Mouse (Mus musculus): ENCODE results near the gene Hist1h4h. TPM values are rescaled to one million over a fixed set of nuclear protein-coding genes. Genes with fewer than 3 reads are reported as not detected.
"Not testable (repeated sequence)": the region's sequence is repeated elsewhere in the genome, so short reads cannot be mapped to it uniquely, and the experiment has no call there.

The Hist1h4h gene
- polyA plus RNA-seq, 1 experiment = 16.9 TPM

- H3K36me3 ChIP-seq (ENCODE audit: control insufficient read depth, insufficient read depth, low read length, poor library complexity, severe bottlenecking) = no peaks in the 10 kb centered on the region
Measured at GRCm38 (mm10) chr13:23541497-23541896, 10.6 kb downstream of the Hist1h4h start.

GRCm38 (mm10) chr13:23542225-23542980 lies 11.6 kb downstream of the Hist1h4h start:
- Histone ChIP-seq H3K27ac (ENCODE audit: insufficient read depth, low read length) (peak overlapping the region; percentile 75), H3K4me3 (ENCODE audit: low read depth, low read length) (peak overlapping the region; percentile 88), H3K9ac (ENCODE audit: low read depth, poor library complexity, severe bottlenecking) (peak overlapping the region; percentile 69)
- H3K4me1 ChIP-seq (ENCODE audit: control insufficient read depth, insufficient read depth, low read length); H3K9me3 ChIP-seq (replicated peaks; ENCODE audit: control insufficient read depth, insufficient read depth, low read length, poor library complexity, severe bottlenecking); H3K27me3 ChIP-seq (ENCODE audit: control insufficient read depth, insufficient read depth, low read length, poor library complexity, severe bottlenecking); H3K36me3 ChIP-seq (ENCODE audit: control insufficient read depth, insufficient read depth, low read length, poor library complexity, severe bottlenecking): not testable (repeated sequence)

More at GRCm38 (mm10) chr13:23541497-23541896, 10.6 kb downstream of the Hist1h4h start:
- no peaks in the 10 kb centered on the region for H3K9me3 ChIP-seq (replicated peaks; ENCODE audit: control insufficient read depth, insufficient read depth, low read length, poor library complexity, severe bottlenecking)
- H3K4me3 ChIP-seq (ENCODE audit: low read depth, low read length) = no peak overlapping the region
- H3K27me3 ChIP-seq (ENCODE audit: control insufficient read depth, insufficient read depth, low read length, poor library complexity, severe bottlenecking) = no peaks in the 10 kb centered on the region
- no peak overlapping the region for H3K9ac ChIP-seq (ENCODE audit: low read depth, poor library complexity, severe bottlenecking)
- H3K4me1 ChIP-seq (ENCODE audit: control insufficient read depth, insufficient read depth, low read length) = peaks cover 1% of the 10 kb centered on the region
- TF ChIP-seq EP300 (IDR thresholded peaks at IDR 0.05; ENCODE audit: insufficient read depth, low read depth, low read length) = no peak
- TF ChIP-seq POLR2A (IDR thresholded peaks at IDR 0.05; ENCODE audit: insufficient read depth, low read length) = no peak
- TF ChIP-seq CTCF (IDR thresholded peaks at IDR 0.05; ENCODE audit: low read depth, low read length) = no peak
- no peak overlapping the region for H3K27ac ChIP-seq (ENCODE audit: insufficient read depth, low read length)

GRCm38 (mm10) chr13:23542999-23543607 lies 12.3 kb downstream of the Hist1h4h start, which contains the start of gene Hist1h2bh:
TSS of gene Hist1h2bh (minus strand) at chr13:23543392.
- TF ChIP-seq POLR2A (IDR thresholded peaks at IDR 0.05; ENCODE audit: insufficient read depth, low read length) = peak; percentile 75
- H3K27me3 ChIP-seq (ENCODE audit: control insufficient read depth, insufficient read depth, low read length, poor library complexity, severe bottlenecking); H3K9me3 ChIP-seq (replicated peaks; ENCODE audit: control insufficient read depth, insufficient read depth, low read length, poor library complexity, severe bottlenecking); H3K4me1 ChIP-seq (ENCODE audit: control insufficient read depth, insufficient read depth, low read length); H3K36me3 ChIP-seq (ENCODE audit: control insufficient read depth, insufficient read depth, low read length, poor library complexity, severe bottlenecking): not testable (repeated sequence)
- Histone ChIP-seq H3K9ac (ENCODE audit: low read depth, poor library complexity, severe bottlenecking) (peak within 1 kb of the TSS; percentile 84), H3K27ac (ENCODE audit: insufficient read depth, low read length) (peak within 1 kb of the TSS; percentile 75), H3K4me3 (ENCODE audit: low read depth, low read length) (peak within 1 kb of the TSS; percentile 88)

- H3K4me3 ChIP-seq (ENCODE audit: low read depth, low read length) = peak within 1 kb of the TSS; percentile 88
- H3K27me3 ChIP-seq (ENCODE audit: control insufficient read depth, insufficient read depth, low read length, poor library complexity, severe bottlenecking) = no peaks in the 10 kb centered on the region
- no peaks in the 10 kb centered on the region for H3K9me3 ChIP-seq (replicated peaks; ENCODE audit: control insufficient read depth, insufficient read depth, low read length, poor library complexity, severe bottlenecking)
- peak within 1 kb of the TSS; percentile 84 for H3K9ac ChIP-seq (ENCODE audit: low read depth, poor library complexity, severe bottlenecking)
- peak within 1 kb of the TSS; percentile 75 for H3K27ac ChIP-seq (ENCODE audit: insufficient read depth, low read length)
- peak; percentile 86 for TF ChIP-seq POLR2A (IDR thresholded peaks at IDR 0.05; ENCODE audit: insufficient read depth, low read length)
- TF ChIP-seq EP300 (IDR thresholded peaks at IDR 0.05; ENCODE audit: insufficient read depth, low read depth, low read length) = 0 out of 2 replicates have a peak, but pooled peaks have one; percentile 6
- TF ChIP-seq CTCF (IDR thresholded peaks at IDR 0.05; ENCODE audit: low read depth, low read length) = no peak
- peaks cover under 1% of the 10 kb centered on the region for H3K4me1 ChIP-seq (ENCODE audit: control insufficient read depth, insufficient read depth, low read length)
- no peaks in the 10 kb centered on the region for H3K36me3 ChIP-seq (ENCODE audit: control insufficient read depth, insufficient read depth, low read length, poor library complexity, severe bottlenecking)
Measured at GRCm38 (mm10) chr13:23543965-23544786, 13.3 kb downstream of the Hist1h4h start, which contains the start of gene Hist1h3f. TSS of gene Hist1h3f (plus strand) at chr13:23544052.

GRCm38 (mm10) chr13:23544787-23545120 lies 13.9 kb downstream of the Hist1h4h start:
- H3K4me3 ChIP-seq (ENCODE audit: low read depth, low read length) = peak overlapping the region; percentile 42
- peak overlapping the region; percentile 38 for H3K27ac ChIP-seq (ENCODE audit: insufficient read depth, low read length)
- H3K27me3 ChIP-seq (ENCODE audit: control insufficient read depth, insufficient read depth, low read length, poor library complexity, severe bottlenecking); H3K36me3 ChIP-seq (ENCODE audit: control insufficient read depth, insufficient read depth, low read length, poor library complexity, severe bottlenecking); H3K9me3 ChIP-seq (replicated peaks; ENCODE audit: control insufficient read depth, insufficient read depth, low read length, poor library complexity, severe bottlenecking); H3K4me1 ChIP-seq (ENCODE audit: control insufficient read depth, insufficient read depth, low read length): not testable (repeated sequence)
- H3K9ac ChIP-seq (ENCODE audit: low read depth, poor library complexity, severe bottlenecking) = peak overlapping the region; percentile 84

GRCm38 (mm10) chr13:23546694-23547093 lies 15.8 kb downstream of the Hist1h4h start:
- H3K36me3 ChIP-seq (ENCODE audit: control insufficient read depth, insufficient read depth, low read length, poor library complexity, severe bottlenecking) = no peaks in the 10 kb centered on the region
- H3K27me3 ChIP-seq (ENCODE audit: control insufficient read depth, insufficient read depth, low read length, poor library complexity, severe bottlenecking) = no peaks in the 10 kb centered on the region
- no peak overlapping the region for H3K4me3 ChIP-seq (ENCODE audit: low read depth, low read length)
- no peak overlapping the region for H3K9ac ChIP-seq (ENCODE audit: low read depth, poor library complexity, severe bottlenecking)
- no peak overlapping the region for H3K27ac ChIP-seq (ENCODE audit: insufficient read depth, low read length)
- no peaks in the 10 kb centered on the region for H3K4me1 ChIP-seq (ENCODE audit: control insufficient read depth, insufficient read depth, low read length)
- no peak for TF ChIP-seq CTCF (IDR thresholded peaks at IDR 0.05; ENCODE audit: low read depth, low read length)
- TF ChIP-seq EP300 (IDR thresholded peaks at IDR 0.05; ENCODE audit: insufficient read depth, low read depth, low read length) = no peak
- TF ChIP-seq POLR2A (IDR thresholded peaks at IDR 0.05; ENCODE audit: insufficient read depth, low read length) = no peak
- no peaks in the 10 kb centered on the region for H3K9me3 ChIP-seq (replicated peaks; ENCODE audit: control insufficient read depth, insufficient read depth, low read length, poor library complexity, severe bottlenecking)
